Mouse (Mus musculus): Measurements from ENCODE around the gene Car3.

DNA sequence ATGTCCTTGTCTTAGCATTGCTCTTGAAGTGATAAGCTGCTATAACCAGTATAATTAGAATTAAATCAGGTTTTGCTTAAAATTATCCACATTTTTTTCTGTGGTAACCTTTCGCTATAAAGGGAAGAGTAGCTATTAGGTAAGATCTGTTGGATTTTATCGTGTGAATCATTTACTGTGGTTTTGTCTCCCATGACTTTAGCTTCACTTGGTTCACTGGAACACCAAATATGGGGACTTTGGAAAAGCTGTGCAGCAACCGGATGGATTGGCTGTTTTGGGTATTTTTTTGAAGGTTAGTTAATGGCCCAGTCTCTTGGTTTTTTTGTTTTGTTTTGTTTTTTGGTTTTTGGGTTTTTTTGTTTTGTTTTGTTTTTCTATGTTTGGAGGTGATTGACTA is 32.0 kb downstream of the Car3 start:
- TF ChIP-seq CTCF (IDR thresholded peaks at IDR 0.05; ENCODE audit: borderline replicate concordance, extremely low read depth, insufficient read depth, insufficient read length): no peak
- TF ChIP-seq POLR2A (IDR thresholded peaks at IDR 0.05; ENCODE audit: borderline replicate concordance, extremely low read depth, insufficient read depth, insufficient read length, poor library complexity, severe bottlenecking): no peak
